ENCODE assay signal across 19 mouse cellular contexts in genomic region chr1:152456266-152456665, GRCm38 (mm10). TPM values are rescaled to one million over a fixed set of nuclear protein-coding genes. Genes with fewer than 3 reads are reported as not detected.
DNase-seq lines count a peak whose midpoint lies in the region; ATAC-seq and TF ChIP-seq lines count a peak whose summit lies in the region.
"Had no signal": no experiment of that assay in that cellular context is flagged by ENCODE, and none has a peak within 500 bp of the region (broad histone marks: within the 10 kb centered on the region; RNA-seq: fewer than 3 reads in every experiment).

No protein-coding gene starts in this region.

- no peaks in the 10 kb centered on the region for H3K9me3 ChIP-seq in heart, embryonic 11.5 days (replicated peaks; ENCODE audit: control insufficient read depth, low read length)
- no peaks in the 10 kb centered on the region for H3K9me3 ChIP-seq in lung, embryonic 14.5 days (ENCODE audit: low read depth, low read length)
- H3K9me3 ChIP-seq in limb, embryonic 14.5 days (ENCODE audit: control insufficient read depth, low read length), result no peaks in the 10 kb centered on the region
- H3K9me3 ChIP-seq: embryonic facial prominence, embryonic 13.5 days; forebrain, embryonic 15.5 days had no signal

- H3K27ac ChIP-seq in heart, embryonic 11.5 days (ENCODE audit: low read depth, low read length), result 0 out of 2 replicates have a peak overlapping the region, but pooled peaks have one; percentile 36
- peak overlapping the region; percentile 80 for H3K27ac ChIP-seq in lung, embryonic 14.5 days (ENCODE audit: low read depth)
- 0 out of 2 replicates have a peak overlapping the region, but pooled peaks have one; percentile 22 for H3K27ac ChIP-seq in limb, embryonic 14.5 days (replicated peaks; ENCODE audit: low read depth, low read length)
- H3K27ac ChIP-seq: embryonic facial prominence, embryonic 13.5 days had no signal

- WGBS in heart, embryonic 11.5 days (ENCODE audit: insufficient replicate concordance), result 76% methylated on average over 3 of the region's 3 CpGs
- WGBS in lung, embryonic 14.5 days, result 47% methylated on average over 3 of the region's 3 CpGs
- WGBS in limb, embryonic 14.5 days, result 74% methylated on average over 3 of the region's 3 CpGs

- no peak for ATAC-seq in heart, embryonic 11.5 days (replicated peaks; ENCODE audit: insufficient number of reproducible peaks, low FRiP score, low TSS enrichment)
- ATAC-seq in lung, embryonic 14.5 days (ENCODE audit: insufficient read depth), result no peak
- no peak for ATAC-seq in limb, embryonic 14.5 days (ENCODE audit: low FRiP score, low read depth)
- ATAC-seq: liver, postnatal 0 days had no signal

- no peak for TF ChIP-seq POLR2A in limb, embryonic 14.5 days (IDR thresholded peaks at IDR 0.05; ENCODE audit: borderline replicate concordance, extremely low read depth, insufficient read depth, insufficient read length)

- H3K36me3 ChIP-seq in heart, embryonic 11.5 days (ENCODE audit: control insufficient read depth, insufficient read depth, low read length), result no peaks in the 10 kb centered on the region
- H3K36me3 ChIP-seq in lung, embryonic 14.5 days (ENCODE audit: insufficient read depth), result no peaks in the 10 kb centered on the region
- H3K36me3 ChIP-seq in limb, embryonic 14.5 days (ENCODE audit: control insufficient read depth, insufficient read depth, low read length), result no peaks in the 10 kb centered on the region
- H3K36me3 ChIP-seq: embryonic facial prominence, embryonic 13.5 days; forebrain, embryonic 15.5 days had no signal

- H3K4me3 ChIP-seq in heart, embryonic 11.5 days (ENCODE audit: low read depth, low read length), result no peak overlapping the region
- no peak overlapping the region for H3K4me3 ChIP-seq in lung, embryonic 14.5 days (ENCODE audit: low read depth, low read length)
- H3K4me3 ChIP-seq in limb, embryonic 14.5 days (replicated peaks; ENCODE audit: low read length), result no peak overlapping the region
- H3K4me3 ChIP-seq: embryonic facial prominence, embryonic 13.5 days; forebrain, embryonic 15.5 days had no signal

- DNase-seq in heart, adult 8-10 months (ENCODE audit: low spot score), result no peak
- peak; percentile 33 for DNase-seq in lung, embryonic 14.5 days
- DNase-seq in lung, postnatal 10 days, result no peak
- DNase-seq in Muller cell, postnatal 12 days (ENCODE audit: inconsistent ontology term), result peak; percentile 59
- DNase-seq in limb, embryonic 14.5 days (ENCODE audit: low spot score), result no peak
- no peak for DNase-seq in embryo, embryonic 9.5 days (ENCODE audit: extremely low spot score)
- no peak for DNase-seq in embryo, embryonic 11 days
- DNase-seq: cerebellum, adult 2 months; kidney, adult 11 months; layer of hippocampus, postnatal 36 days; liver, postnatal 0 days; right cerebral cortex, postnatal 14 days; spleen, adult 18-20 months; thymus, postnatal 25 days had no signal

- H3K27me3 ChIP-seq in heart, embryonic 11.5 days (ENCODE audit: control insufficient read depth, insufficient read depth, low read length), result no peaks in the 10 kb centered on the region
- no peaks in the 10 kb centered on the region for H3K27me3 ChIP-seq in lung, embryonic 14.5 days (ENCODE audit: insufficient read depth, low read length)
- no peaks in the 10 kb centered on the region for H3K27me3 ChIP-seq in limb, embryonic 14.5 days (ENCODE audit: control insufficient read depth, insufficient read depth, low read length)
- H3K27me3 ChIP-seq: embryonic facial prominence, embryonic 13.5 days; forebrain, embryonic 15.5 days had no signal

- no peak overlapping the region for H3K9ac ChIP-seq in heart, embryonic 11.5 days (ENCODE audit: low read depth, low read length)
- H3K9ac ChIP-seq in lung, embryonic 14.5 days, result no peak overlapping the region
- no peak overlapping the region for H3K9ac ChIP-seq in limb, embryonic 14.5 days (ENCODE audit: low read depth, low read length, severe bottlenecking)
- H3K9ac ChIP-seq: embryonic facial prominence, embryonic 13.5 days; forebrain, embryonic 15.5 days; liver, postnatal 0 days had no signal

- H3K4me2 ChIP-seq in heart, embryonic 11.5 days, result no peak overlapping the region
- H3K4me2 ChIP-seq in lung, embryonic 14.5 days, result no peak overlapping the region
- H3K4me2 ChIP-seq in limb, embryonic 14.5 days (replicated peaks; ENCODE audit: low read depth, low read length, severe bottlenecking), result no peak overlapping the region
- H3K4me2 ChIP-seq: embryonic facial prominence, embryonic 13.5 days; forebrain, embryonic 15.5 days had no signal

- H3K4me1 ChIP-seq in heart, embryonic 11.5 days (ENCODE audit: control insufficient read depth, insufficient read depth, low read length), result peaks cover 7% of the 10 kb centered on the region; the same call in 1 of the 2 replicates
- H3K4me1 ChIP-seq in lung, embryonic 14.5 days (ENCODE audit: insufficient read depth), result peaks cover 5% of the 10 kb centered on the region; the same call in 1 of the 2 replicates
- H3K4me1 ChIP-seq in limb, embryonic 14.5 days (ENCODE audit: control insufficient read depth, insufficient read depth, low read length), result peaks cover 3% of the 10 kb centered on the region; the same call in 1 of the 2 replicates

- TF ChIP-seq CTCF in lung, embryonic 14.5 days (IDR thresholded peaks at IDR 0.05; ENCODE audit: low read depth), result no peak

RNA-seq across cellular contexts. Expression of gene Colgalt2, which starts 56.6 kb away (rescaled TPM):
- polyA plus RNA-seq in heart, embryonic 11.5 days (2014; fragmentation: Nextera tagmentation; extraction: Ambion mirVana), result 3.5 and 4.5 TPM in 2 replicates
- 1 to 10 TPM; 2.6 to 3.2 (median 2.7) TPM for total RNA-seq in heart, adult 8-10 months (2022)
- polyA plus RNA-seq in lung, embryonic 14.5 days (2014; fragmentation: Nextera tagmentation; extraction: Ambion mirVana), result 0.78 and 0.92 TPM in 2 replicates
- 16.3 and 16.7 TPM in 2 replicates for polyA plus RNA-seq in limb, embryonic 14.5 days (2012; rRNA removed)
- 7.5 and 8.1 TPM in 2 replicates for polyA plus RNA-seq in limb, embryonic 14.5 days (2014; fragmentation: Nextera tagmentation; extraction: Ambion mirVana)
- total RNA-seq: megakaryocyte, adult 5-6 weeks; neutrophil, adult 5-6 weeks had no signal

Comparison
In these comparisons a context has a peak if more than half of its experiments do, and no peak if none do; other contexts are left out.
1. DNase-seq: peak in lung, embryonic 14.5 days (single experiment) and Muller cell, postnatal 12 days (single experiment); none in heart, adult 8-10 months (single experiment), lung, postnatal 10 days (single experiment), limb, embryonic 14.5 days (single experiment), embryo, embryonic 9.5 days (single experiment) and embryo, embryonic 11 days (single experiment).
2. H3K27ac ChIP-seq: peak in every context shown above with its lines; median percentile 80 in lung, embryonic 14.5 days; 36 in heart, embryonic 11.5 days; 22 in limb, embryonic 14.5 days.